Mouse (Mus musculus): Measurements from ENCODE around the gene Cwf19l2.
"Not testable (repeated sequence)": the region's sequence is repeated elsewhere in the genome, so short reads cannot be mapped to it uniquely, and the experiment has no call there.

Gene Cwf19l2

DNA sequence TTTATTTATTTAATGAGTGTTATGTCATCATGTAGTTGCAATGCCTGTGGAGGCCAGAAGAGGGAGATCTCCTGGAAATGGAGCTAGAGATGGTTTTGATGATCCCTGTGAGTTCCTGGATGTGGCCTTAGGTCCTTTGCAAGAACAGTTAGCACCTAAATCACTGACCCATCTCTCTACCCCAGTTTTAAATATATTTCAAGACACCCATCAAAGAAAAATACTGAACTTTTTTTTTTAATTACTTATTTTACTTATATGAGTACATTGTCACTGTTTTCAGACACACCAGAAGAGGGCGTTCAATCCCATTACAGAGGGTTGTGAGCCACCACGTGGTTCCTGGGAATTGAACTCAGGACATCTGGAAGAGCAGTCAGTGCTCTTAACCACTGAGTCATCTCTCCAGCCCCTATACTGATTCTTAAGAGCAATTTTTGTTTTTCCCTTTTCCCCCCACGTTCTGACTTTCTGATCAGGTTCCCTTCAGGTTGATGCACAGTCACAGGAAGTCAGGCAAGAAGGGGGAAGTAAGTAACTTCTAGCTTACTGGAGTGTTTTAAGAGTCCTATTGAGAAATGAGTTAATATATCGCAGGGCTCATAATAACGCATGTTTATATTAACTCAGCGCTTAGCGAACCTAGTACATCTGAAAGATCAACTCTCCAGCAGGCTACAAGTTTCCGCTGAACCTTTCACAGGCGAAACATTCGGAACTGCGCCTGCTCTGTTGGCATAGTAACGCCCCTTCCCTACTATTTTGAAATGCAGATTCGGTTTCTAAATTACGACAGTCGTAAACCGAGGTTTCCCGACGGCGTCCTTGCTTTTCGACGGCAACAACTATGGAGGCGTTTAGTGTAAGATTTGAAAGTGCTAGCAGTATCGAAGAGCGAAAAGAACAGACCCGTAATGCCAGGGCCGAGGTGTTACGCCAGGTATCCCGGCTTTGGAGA, at the start of gene Cwf19l2:
Cwf19l2 (plus strand) TSS at position 342 of the 958 bp plus-strand sequence.
- DNase-seq: peak; percentile 84 to 88

- not testable (repeated sequence) for DNase-seq
Observed at GRCm38 (mm10) chr9:3376323-3376722, 27.1 kb upstream of the Cwf19l2 start.

DNA sequence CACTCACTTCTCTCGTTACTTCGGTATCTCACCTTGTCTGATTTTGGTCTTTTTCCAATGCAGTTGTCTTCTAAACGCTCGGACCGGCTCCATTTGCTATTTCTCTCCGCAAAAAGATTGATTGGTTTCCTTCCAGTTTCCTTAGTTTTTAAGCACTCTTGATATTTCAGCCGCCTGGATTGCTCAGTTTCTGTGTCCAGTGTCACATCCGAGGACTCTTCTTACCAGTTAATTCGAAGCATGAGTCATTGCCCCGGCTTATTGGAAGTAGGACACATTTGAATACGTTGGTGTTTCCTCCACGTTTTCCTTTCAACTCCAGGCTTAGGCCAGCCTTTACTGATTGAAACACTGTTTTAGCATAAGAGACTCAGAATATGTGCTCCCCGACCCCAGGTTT, 980 bp downstream of the Cwf19l2 start:
- DNase-seq: peak; percentile 11 to 37

DNA sequence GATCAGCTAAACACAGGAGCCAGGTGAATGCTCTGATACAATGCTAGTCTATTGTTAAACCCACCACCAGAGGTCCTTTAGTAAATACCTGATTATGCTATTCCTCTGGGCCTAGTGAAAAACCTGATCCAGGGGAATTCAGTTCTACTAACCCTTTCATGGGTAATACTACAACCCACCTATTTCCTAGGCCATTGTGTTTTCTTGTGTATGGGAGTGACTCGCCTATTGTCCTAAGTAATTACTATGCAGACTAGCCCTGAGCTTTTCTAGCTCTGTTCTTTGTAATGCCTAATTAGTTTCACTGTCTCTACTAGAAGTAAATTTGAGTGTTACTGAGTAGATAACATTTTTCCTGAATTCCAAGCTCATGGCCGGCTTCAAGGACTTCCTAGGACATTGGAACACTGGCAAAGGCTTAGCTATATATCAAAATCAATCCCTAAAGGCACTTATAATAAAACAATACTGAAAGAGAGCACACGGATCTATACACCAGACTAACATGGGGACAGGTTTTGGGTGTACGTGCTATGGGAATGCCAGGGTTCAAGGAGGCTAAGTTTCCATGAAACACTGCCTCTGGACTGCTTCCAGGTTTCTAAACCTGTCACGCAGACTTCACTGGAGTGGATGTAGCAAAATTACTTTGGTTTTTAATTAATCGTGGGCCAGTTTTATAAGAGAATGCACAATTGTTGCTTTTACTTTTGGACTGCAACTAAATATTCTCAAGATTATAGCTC, 36.3 kb downstream of the Cwf19l2 start:
- not testable (repeated sequence) for DNase-seq

GRCm38 (mm10) chr9:3471897-3472296, 68.5 kb downstream of the Cwf19l2 start:
- no peak for DNase-seq

GRCm38 (mm10) chr9:3518645-3519044, 115.3 kb downstream of the Cwf19l2 start:
- DNase-seq: peak in 1 of 2 experiments; percentile 18

DNA sequence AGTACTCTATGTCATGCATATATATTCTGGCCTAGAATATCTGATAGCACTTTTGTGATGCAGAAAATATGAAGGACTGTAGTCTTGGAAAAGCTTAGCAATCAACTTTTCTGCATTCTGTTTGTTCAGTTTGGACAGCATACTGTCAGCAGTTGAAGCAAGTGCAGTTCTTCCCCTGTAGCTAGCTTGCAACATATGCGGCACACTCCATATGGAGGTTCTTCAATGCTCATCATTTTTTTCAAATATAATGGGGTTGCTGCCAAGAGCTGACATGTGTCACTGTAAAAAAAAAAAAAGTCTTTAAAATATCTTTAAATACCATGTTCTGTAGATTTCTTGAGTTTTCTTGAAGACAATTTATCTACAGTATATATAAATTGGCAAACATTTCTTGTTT, 115.8 kb downstream of the Cwf19l2 start:
- no peak for DNase-seq

DNA sequence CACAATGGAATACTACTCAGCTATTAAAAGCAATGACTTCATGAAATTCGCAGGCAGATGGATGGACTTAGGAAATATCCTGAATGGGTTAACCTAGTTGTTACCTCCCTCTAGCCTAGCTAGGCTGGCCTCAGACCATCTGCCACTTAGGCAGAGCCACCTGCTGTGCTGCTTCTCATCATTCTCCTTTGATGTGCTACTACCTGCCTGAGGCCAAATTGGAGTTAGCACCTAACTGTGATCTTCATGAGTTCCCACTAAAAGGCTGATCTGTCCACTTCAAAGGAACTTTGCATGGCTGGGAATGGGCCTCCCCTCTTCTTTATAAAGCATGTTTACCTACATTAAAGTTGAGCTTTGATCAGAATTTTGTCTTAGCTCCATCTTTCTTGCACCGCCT, 117.6 kb downstream of the Cwf19l2 start:
- DNase-seq: no peak

Data from cerebellum, postnatal 14 days (tissue).